Mouse (Mus musculus) gastrocnemius, adult 18-20 months (tissue): ENCODE measurements around the gene Mef2a. TPM values are rescaled to one million over a fixed set of nuclear protein-coding genes. Genes with fewer than 3 reads are reported as not detected.
A peak's percentile ranks its signal among the peaks of the same experiment; 100 is the strongest.
"Not testable (repeated sequence)": the region's sequence is repeated elsewhere in the genome, so short reads cannot be mapped to it uniquely, and the experiment has no call there.

Experiments
- DNase-seq: peaks from one replicate; pipeline ENCODE4 v3.0.0; 2021; ENCODE audit warnings: low spot score
- total RNA-seq, 2 experiments: library from RNA; stranded (reverse); gene quantifications; 2 replicates each; pipeline ENCODE4 v1.2.3; 2021

The Mef2a gene
- total RNA-seq, 2 experiments from 2014 or later: 87.3 to 105 TPM

GRCm38 (mm10) chr7:67371351-67371890 is 1.2 kb downstream of the Mef2a start:
- DNase-seq: no peak

GRCm38 (mm10) chr7:67369645-67370044 is 3.0 kb downstream of the Mef2a start:
- no peak for DNase-seq

GRCm38 (mm10) chr7:67368394-67368793 is 4.3 kb downstream of the Mef2a start:
- no peak for DNase-seq

- no peak for DNase-seq
Observed at GRCm38 (mm10) chr7:67360588-67360987, 12.1 kb downstream of the Mef2a start.

GRCm38 (mm10) chr7:67359863-67360262 is 12.8 kb downstream of the Mef2a start:
- no peak for DNase-seq

- DNase-seq: no peak
Observed at GRCm38 (mm10) chr7:67355870-67356269, 16.8 kb downstream of the Mef2a start.

GRCm38 (mm10) chr7:67353667-67354066 is 19.0 kb downstream of the Mef2a start:
- DNase-seq: no peak

GRCm38 (mm10) chr7:67352989-67353388 is 19.7 kb downstream of the Mef2a start:
- no peak for DNase-seq

- DNase-seq: no peak
Observed at GRCm38 (mm10) chr7:67344443-67344842, 28.2 kb downstream of the Mef2a start.

- no peak for DNase-seq
Observed at GRCm38 (mm10) chr7:67342067-67342625, 30.5 kb downstream of the Mef2a start.

GRCm38 (mm10) chr7:67320359-67320758 is 52.3 kb downstream of the Mef2a start:
- no peak for DNase-seq

GRCm38 (mm10) chr7:67318697-67319096 is 54.0 kb downstream of the Mef2a start:
- no peak for DNase-seq

GRCm38 (mm10) chr7:67313200-67313599 is 59.5 kb downstream of the Mef2a start:
- DNase-seq: no peak

- no peak for DNase-seq
Observed at GRCm38 (mm10) chr7:67310151-67310550, 62.5 kb downstream of the Mef2a start.

GRCm38 (mm10) chr7:67308102-67308501 is 64.6 kb downstream of the Mef2a start:
- no peak for DNase-seq

- no peak for DNase-seq
Observed at GRCm38 (mm10) chr7:67307078-67307477, 65.6 kb downstream of the Mef2a start.

GRCm38 (mm10) chr7:67304937-67305336 is 67.7 kb downstream of the Mef2a start:
- no peak for DNase-seq

GRCm38 (mm10) chr7:67296419-67296818 is 76.2 kb downstream of the Mef2a start:
- DNase-seq: no peak

- DNase-seq: no peak
Observed at GRCm38 (mm10) chr7:67291356-67291755, 81.3 kb downstream of the Mef2a start.

GRCm38 (mm10) chr7:67287456-67287855 is 85.2 kb downstream of the Mef2a start:
- DNase-seq: no peak

- DNase-seq: no peak
Observed at GRCm38 (mm10) chr7:67283581-67283980, 89.1 kb downstream of the Mef2a start.

- DNase-seq: not testable (repeated sequence)
Observed at GRCm38 (mm10) chr7:67270447-67270846, 102.2 kb downstream of the Mef2a start.

- DNase-seq: peak; percentile 78
Observed at GRCm38 (mm10) chr7:67259828-67260563, 112.7 kb downstream of the Mef2a start.
